Mouse (Mus musculus) kidney, embryonic 14.5 days (tissue): ENCODE measurements around the gene Adnp. TPM values are rescaled to one million over a fixed set of nuclear protein-coding genes. Genes with fewer than 3 reads are reported as not detected.
A peak's percentile ranks its signal among the peaks of the same experiment; 100 is the strongest.
"Not testable (repeated sequence)": the region's sequence is repeated elsewhere in the genome, so short reads cannot be mapped to it uniquely, and the experiment has no call there.

Source experiments
- ATAC-seq: fragments of 200-750 bp; cut with Nextera tagmentation; 2 replicates; pipeline ENCODE4 v1.8.0; 2017; ENCODE audit warnings: moderate number of reproducible peaks, mild to moderate bottlenecking, moderate TSS enrichment, moderate library complexity; ENCODE audit not compliant: low FRiP score, low TSS enrichment
- H3K27ac ChIP-seq: fragments of 300-500 bp; sonication (generic); 2 replicates; pipeline ENCODE4 v1.5.1; 2014; ENCODE audit warnings: low read depth, mild to moderate bottlenecking, low read length, moderate library complexity, mixed read lengths
- H3K27me3 ChIP-seq: fragments of 300-500 bp; sonication (generic); 2 replicates; pipeline ENCODE4 v1.6.1; 2014; ENCODE audit warnings: mild to moderate bottlenecking, low read length; ENCODE audit not compliant: control insufficient read depth, insufficient read depth
- H3K36me3 ChIP-seq: fragments of 300-500 bp; sonication (generic); 2 replicates; pipeline ENCODE4 v1.6.1; 2014; ENCODE audit warnings: low read length, mixed read lengths; ENCODE audit not compliant: control insufficient read depth, insufficient read depth
- H3K4me1 ChIP-seq: fragments of 300-500 bp; sonication (generic); 2 replicates; pipeline ENCODE4 v1.6.1; 2014; ENCODE audit warnings: low read length, mixed read lengths; ENCODE audit not compliant: control insufficient read depth, insufficient read depth
- H3K4me2 ChIP-seq: fragments of 300-500 bp; sonication (generic); replicated peaks from 2 replicates; pipeline ENCODE4 v1.6.1; 2014; ENCODE audit warnings: low read depth, mild to moderate bottlenecking, low read length
- H3K4me3 ChIP-seq: fragments of 300-500 bp; sonication (generic); 2 replicates; pipeline ENCODE4 v1.5.1; 2014; ENCODE audit warnings: mild to moderate bottlenecking, low read length
- H3K9ac ChIP-seq: fragments of 300-500 bp; sonication (generic); 2 replicates; pipeline ENCODE4 v1.6.1; 2014; ENCODE audit warnings: low read depth, mild to moderate bottlenecking, low read length, moderate library complexity
- H3K9me3 ChIP-seq: fragments of 300-500 bp; sonication (generic); 2 replicates; pipeline ENCODE4 v1.6.1; 2016; ENCODE audit warnings: low read length; ENCODE audit not compliant: control insufficient read depth
- WGBS: fragments of 180-500 bp; shearing (Covaris S2); extraction: QIAGEN DNeasy Blood & Tissue Kit; methylation state at CpG from one replicate; pipeline ENCODE4 v1.1.7; 2014; 5-methylcytosine and 5-hydroxymethylcytosine counted together
- polyA plus RNA-seq: library from polyadenylated mRNA; unstranded; fragments of >200 nt; fragmentation: Nextera tagmentation; extraction: Ambion mirVana; gene quantifications from 2 replicates; pipeline ENCODE4 v1.2.1, GENCODE M21; 2014

Gene Adnp
- polyA plus RNA-seq, 1 experiment from 2014 or later: 4.0 TPM

DNA sequence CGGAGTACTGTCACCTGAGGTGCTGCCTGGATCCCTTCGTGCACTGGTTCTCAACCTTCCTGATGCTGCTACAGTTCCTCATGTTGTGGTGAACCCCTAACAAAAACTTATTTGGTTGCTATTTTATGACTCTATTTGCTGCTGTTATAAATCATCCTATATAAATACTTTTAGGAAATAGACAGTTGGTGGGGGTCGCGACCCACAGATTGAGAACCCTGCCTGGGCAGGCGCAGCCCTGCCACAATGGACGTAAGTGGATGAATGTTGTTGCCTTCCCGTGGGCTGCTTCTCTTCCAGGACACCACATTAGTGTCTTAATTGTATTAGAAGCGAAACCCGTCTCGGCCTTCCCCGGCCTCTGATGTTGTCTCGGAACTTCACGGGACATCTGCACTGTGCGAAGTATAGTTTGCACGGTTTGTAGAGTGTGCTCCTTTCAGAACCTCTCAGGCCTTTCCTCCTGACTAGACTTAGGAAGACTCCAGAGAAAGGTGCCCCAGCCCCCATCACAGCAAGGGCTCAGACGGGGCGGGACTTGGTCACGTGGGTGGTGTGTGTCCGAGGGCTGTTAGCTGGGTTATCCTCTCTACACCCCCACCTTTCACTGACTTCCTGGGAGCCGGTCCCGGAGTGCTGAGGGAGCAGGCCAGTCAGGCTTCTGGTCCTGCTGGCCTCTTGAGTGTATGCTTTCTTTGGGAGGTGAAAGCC is 40.0 kb downstream of the Adnp start:
- H3K27me3 ChIP-seq: no peaks in the 10 kb centered on the region
- H3K9me3 ChIP-seq: no peaks in the 10 kb centered on the region
- H3K9ac ChIP-seq: no peak overlapping the region
- H3K4me2 ChIP-seq: no peak overlapping the region
- peaks cover 41% of the 10 kb centered on the region for H3K4me1 ChIP-seq
- 47% methylated on average over 21 of the region's 21 CpGs for WGBS
- H3K27ac ChIP-seq: no peak overlapping the region
- H3K4me3 ChIP-seq: no peak overlapping the region
- ATAC-seq: no peak
- no peaks in the 10 kb centered on the region for H3K36me3 ChIP-seq

GRCm38 (mm10) chr2:168161978-168162377 is 44.9 kb downstream of the Adnp start:
- no peak for ATAC-seq
- H3K27me3 ChIP-seq: no peaks in the 10 kb centered on the region
- H3K9me3 ChIP-seq: no peaks in the 10 kb centered on the region
- no peaks in the 10 kb centered on the region for H3K36me3 ChIP-seq
- H3K4me2 ChIP-seq: peak overlapping the region; percentile 48
- H3K9ac ChIP-seq: peak overlapping the region; percentile 38; the same call in 1 of the 2 replicates
- H3K4me1 ChIP-seq: peaks cover 31% of the 10 kb centered on the region
- 0 out of 2 replicates have a peak overlapping the region, but pooled peaks have one; percentile 14 for H3K27ac ChIP-seq
- H3K4me3 ChIP-seq: peak overlapping the region; percentile 26
- WGBS: 10% methylated on average over 14 of the region's 14 CpGs

GRCm38 (mm10) chr2:168161514-168161971 is 45.4 kb downstream of the Adnp start:
- Histone ChIP-seq H3K27ac (0 out of 2 replicates have a peak overlapping the region, but pooled peaks have one; percentile 14), H3K9me3 (no peaks in the 10 kb centered on the region), H3K9ac (peak overlapping the region; percentile 38; the same call in 1 of the 2 replicates), H3K4me2 (peak overlapping the region; percentile 48), H3K36me3 (no peaks in the 10 kb centered on the region), H3K27me3 (no peaks in the 10 kb centered on the region), H3K4me3 (peak overlapping the region; percentile 26), H3K4me1 (peaks cover 26% of the 10 kb centered on the region)
- no peak for ATAC-seq
- WGBS: 4% methylated on average over 11 of the region's 11 CpGs

- H3K36me3 ChIP-seq: no peaks in the 10 kb centered on the region
- WGBS: 77% methylated on average over 9 of the region's 9 CpGs
- no peak overlapping the region for H3K4me3 ChIP-seq
- H3K27ac ChIP-seq: no peak overlapping the region
- H3K4me2 ChIP-seq: no peak overlapping the region
- H3K4me1 ChIP-seq: peaks cover 25% of the 10 kb centered on the region; the same call in 1 of the 2 replicates
- no peak for ATAC-seq
- H3K27me3 ChIP-seq: no peaks in the 10 kb centered on the region
- no peaks in the 10 kb centered on the region for H3K9me3 ChIP-seq
- no peak overlapping the region for H3K9ac ChIP-seq
Measured at GRCm38 (mm10) chr2:168160370-168160930, 46.5 kb downstream of the Adnp start.

DNA sequence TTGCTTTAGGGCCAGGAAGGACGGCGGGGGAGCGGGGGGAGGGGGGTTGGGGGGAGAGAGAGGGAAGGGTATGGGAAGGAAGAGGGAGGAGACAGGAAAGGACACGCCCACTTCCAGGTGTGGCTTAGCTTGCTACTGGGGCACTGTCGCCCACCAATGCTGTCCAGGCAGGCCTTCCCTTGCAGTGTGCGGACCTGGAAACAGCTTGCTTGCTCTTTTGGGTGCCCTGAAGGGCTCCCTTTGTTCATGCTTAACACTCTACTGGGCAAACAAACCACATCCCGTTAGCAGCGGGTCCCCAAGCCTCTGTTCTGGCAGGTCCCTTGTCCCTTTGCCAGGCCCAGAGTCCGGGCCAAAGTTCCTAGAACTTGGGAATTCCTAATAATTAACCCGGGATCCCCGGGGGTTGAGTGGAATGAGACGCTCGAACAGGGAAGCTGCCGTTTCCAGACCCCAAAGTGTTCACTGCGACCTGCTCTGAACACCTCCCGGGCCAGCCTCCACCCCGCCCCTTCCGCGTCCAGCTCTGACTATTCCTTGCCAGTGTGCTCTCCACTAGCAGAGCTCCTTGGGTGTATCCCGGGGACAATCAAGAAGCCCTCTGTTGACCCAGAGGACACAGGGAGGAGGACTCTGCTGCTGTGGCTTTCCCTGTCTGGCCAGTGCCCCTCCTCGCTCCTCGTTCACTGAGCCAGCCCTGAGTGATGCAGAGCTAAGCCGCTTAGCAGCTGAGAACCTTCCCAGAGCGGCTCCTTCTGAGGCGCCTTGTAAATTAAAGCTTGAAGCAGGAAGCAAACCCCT is 47.8 kb downstream of the Adnp start:
- Histone ChIP-seq H3K27me3 (no peaks in the 10 kb centered on the region), H3K4me1 (peaks cover 34% of the 10 kb centered on the region; the same call in 1 of the 2 replicates), H3K27ac (peak overlapping the region; percentile 86), H3K36me3 (no peaks in the 10 kb centered on the region), H3K9me3 (no peaks in the 10 kb centered on the region), H3K4me2 (peak overlapping the region; percentile 52), H3K4me3 (peak overlapping the region; percentile 28), H3K9ac (peak overlapping the region; percentile 46)
- WGBS: 3% methylated on average over 25 of the region's 25 CpGs
- ATAC-seq: peak; percentile 36; the same call in 1 of the 2 replicates

- 68% methylated on average over 9 of the region's 11 CpGs for WGBS
- H3K27ac ChIP-seq, ATAC-seq, H3K27me3 ChIP-seq, H3K36me3 ChIP-seq, H3K4me2 ChIP-seq, H3K9ac ChIP-seq, H3K4me3 ChIP-seq, H3K9me3 ChIP-seq: not testable (repeated sequence)
- peaks cover 38% of the 10 kb centered on the region; the same call in 1 of the 2 replicates for H3K4me1 ChIP-seq
Measured at GRCm38 (mm10) chr2:168157974-168158373, 48.9 kb downstream of the Adnp start.

- Histone ChIP-seq H3K27ac (no peak overlapping the region), H3K9ac (no peak overlapping the region), H3K4me2 (no peak overlapping the region), H3K9me3 (no peaks in the 10 kb centered on the region), H3K36me3 (no peaks in the 10 kb centered on the region), H3K27me3 (no peaks in the 10 kb centered on the region), H3K4me3 (no peak overlapping the region), H3K4me1 (peaks cover 27% of the 10 kb centered on the region; the same call in 1 of the 2 replicates)
- no peak for ATAC-seq
- 53% methylated on average over 14 of the region's 14 CpGs for WGBS
Measured at GRCm38 (mm10) chr2:168156361-168156760, 50.6 kb downstream of the Adnp start.

DNA sequence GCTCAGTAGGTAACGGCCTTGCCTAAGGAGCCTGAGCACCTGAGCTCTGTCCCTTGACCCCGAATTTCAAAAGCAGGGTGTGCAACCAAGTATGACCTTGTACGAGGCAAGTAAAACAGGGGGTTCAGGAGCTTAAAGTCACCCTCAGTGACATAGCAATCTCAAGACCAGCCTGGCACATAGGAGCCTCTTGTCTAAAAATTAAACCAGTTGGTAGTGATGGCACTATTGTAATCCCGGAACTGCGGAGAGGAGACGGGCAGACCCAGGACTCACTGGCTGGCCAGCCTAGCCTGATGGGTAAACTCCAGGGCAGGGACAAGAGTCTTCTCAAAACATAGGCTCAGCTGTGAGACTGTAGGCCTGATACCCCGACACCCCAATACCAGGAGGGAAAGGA is 51.2 kb downstream of the Adnp start:
- WGBS: 81% methylated on average over 7 of the region's 7 CpGs
- H3K9ac ChIP-seq: no peak overlapping the region
- peaks cover 26% of the 10 kb centered on the region; the same call in 1 of the 2 replicates for H3K4me1 ChIP-seq
- ATAC-seq: no peak
- H3K27me3 ChIP-seq: no peaks in the 10 kb centered on the region
- no peak overlapping the region for H3K4me2 ChIP-seq
- no peak overlapping the region for H3K4me3 ChIP-seq
- no peaks in the 10 kb centered on the region for H3K9me3 ChIP-seq
- H3K27ac ChIP-seq: no peak overlapping the region
- H3K36me3 ChIP-seq: no peaks in the 10 kb centered on the region
